Mouse (Mus musculus): ENCODE measurements around the gene Slc24a2. TPM values are rescaled to one million over a fixed set of nuclear protein-coding genes. Genes with fewer than 3 reads are reported as not detected.

The Slc24a2 gene
- total RNA-seq, 2 experiments from 2014 or later: not detected

- ATAC-seq (replicated peaks; ENCODE audit: poor library complexity): no peak
These were observed 103.5 kb downstream of the Slc24a2 start for GRCm38 (mm10) chr4:87126756-87127155.

- peak; percentile 52 for ATAC-seq (replicated peaks; ENCODE audit: poor library complexity)
These were observed 110.5 kb downstream of the Slc24a2 start for GRCm38 (mm10) chr4:87119758-87120157.

GRCm38 (mm10) chr4:87115726-87116125 is 114.6 kb downstream of the Slc24a2 start:
- ATAC-seq (replicated peaks; ENCODE audit: poor library complexity): no peak

- no peak for ATAC-seq (replicated peaks; ENCODE audit: poor library complexity)
These were observed 120.8 kb downstream of the Slc24a2 start for GRCm38 (mm10) chr4:87109331-87110059.

GRCm38 (mm10) chr4:87100936-87101335 is 129.3 kb downstream of the Slc24a2 start:
- ATAC-seq (replicated peaks; ENCODE audit: poor library complexity): no peak

- no peak for ATAC-seq (replicated peaks; ENCODE audit: poor library complexity)
These were observed 134.1 kb downstream of the Slc24a2 start for GRCm38 (mm10) chr4:87096186-87096585.

GRCm38 (mm10) chr4:87093612-87094011 is 136.7 kb downstream of the Slc24a2 start:
- ATAC-seq (replicated peaks; ENCODE audit: poor library complexity): no peak

GRCm38 (mm10) chr4:87090841-87091240 is 139.4 kb downstream of the Slc24a2 start:
- ATAC-seq (replicated peaks; ENCODE audit: poor library complexity): no peak

- no peak for ATAC-seq (replicated peaks; ENCODE audit: poor library complexity)
These were observed 141.6 kb downstream of the Slc24a2 start for GRCm38 (mm10) chr4:87088713-87089112.

- ATAC-seq (replicated peaks; ENCODE audit: poor library complexity): no peak
These were observed 142.7 kb downstream of the Slc24a2 start for GRCm38 (mm10) chr4:87087597-87087996.

- no peak for ATAC-seq (replicated peaks; ENCODE audit: poor library complexity)
These were observed 143.2 kb downstream of the Slc24a2 start for GRCm38 (mm10) chr4:87086933-87087577.

- no peak for ATAC-seq (replicated peaks; ENCODE audit: poor library complexity)
These were observed 149.0 kb downstream of the Slc24a2 start for GRCm38 (mm10) chr4:87081321-87081720.

- no peak for ATAC-seq (replicated peaks; ENCODE audit: poor library complexity)
These were observed 151.0 kb downstream of the Slc24a2 start for GRCm38 (mm10) chr4:87079305-87079704.

- ATAC-seq (replicated peaks; ENCODE audit: poor library complexity): no peak
These were observed 151.6 kb downstream of the Slc24a2 start for GRCm38 (mm10) chr4:87078726-87079125.

GRCm38 (mm10) chr4:87075761-87076160 is 154.5 kb downstream of the Slc24a2 start:
- ATAC-seq (replicated peaks; ENCODE audit: poor library complexity): no peak

- ATAC-seq (replicated peaks; ENCODE audit: poor library complexity): no peak
These were observed 162.2 kb downstream of the Slc24a2 start for GRCm38 (mm10) chr4:87068121-87068520.

- no peak for ATAC-seq (replicated peaks; ENCODE audit: poor library complexity)
These were observed 165.1 kb downstream of the Slc24a2 start for GRCm38 (mm10) chr4:87065227-87065626.

GRCm38 (mm10) chr4:87064561-87064960 is 165.7 kb downstream of the Slc24a2 start:
- ATAC-seq (replicated peaks; ENCODE audit: poor library complexity): no peak

GRCm38 (mm10) chr4:87062771-87063253 is 167.5 kb downstream of the Slc24a2 start:
- ATAC-seq (replicated peaks; ENCODE audit: poor library complexity): no peak

GRCm38 (mm10) chr4:87061696-87062095 is 168.6 kb downstream of the Slc24a2 start:
- no peak for ATAC-seq (replicated peaks; ENCODE audit: poor library complexity)

- ATAC-seq (replicated peaks; ENCODE audit: poor library complexity): no peak
These were observed 172.7 kb downstream of the Slc24a2 start for GRCm38 (mm10) chr4:87057572-87057971.

- no peak for ATAC-seq (replicated peaks; ENCODE audit: poor library complexity)
These were observed 174.5 kb downstream of the Slc24a2 start for GRCm38 (mm10) chr4:87055768-87056167.

Measured in megakaryocyte progenitor cell, adult 5-6 weeks (primary cell).